Mouse (Mus musculus) frontal cortex, postnatal 25 days (tissue): ENCODE results near the gene Prpsap1.
"Not testable (repeated sequence)": the region's sequence is repeated elsewhere in the genome, so short reads cannot be mapped to it uniquely, and the experiment has no call there.

Experiments used
- DNase-seq, 2 experiments: peaks; one replicate each; pipeline ENCODE4 v3.0.0; 2022; ENCODE audit warnings: low spot score in 2 of 2

The Prpsap1 gene

GRCm38 (mm10) chr11:116515330-116516020 is 21.5 kb upstream of the Prpsap1 start:
- no peak for DNase-seq

DNA sequence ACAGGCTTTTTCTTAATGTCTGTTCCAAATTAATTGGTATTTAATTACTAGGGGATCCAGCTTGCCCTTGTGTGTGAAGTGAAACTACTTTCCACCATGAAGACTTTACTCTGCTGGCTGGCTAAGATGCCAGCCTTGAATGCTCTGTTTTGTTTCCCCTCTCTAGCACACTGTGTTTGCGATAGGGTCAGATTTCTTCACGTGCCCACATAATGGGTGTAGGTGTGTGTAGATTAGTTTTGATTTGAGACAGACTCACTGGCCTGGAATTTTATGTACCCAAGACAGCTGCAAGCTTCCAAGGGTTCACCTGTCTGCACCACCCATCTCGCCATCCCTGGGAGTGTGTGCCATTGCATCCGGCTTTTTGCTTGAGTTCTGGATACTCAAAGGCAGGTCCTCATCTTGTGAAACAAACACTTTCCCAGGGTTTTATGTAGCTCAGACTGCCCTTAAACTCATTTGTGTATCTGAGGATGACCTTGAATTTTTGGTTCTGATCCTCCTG is 19.6 kb upstream of the Prpsap1 start:
- DNase-seq, result no peak

- DNase-seq, result no peak
Measured at GRCm38 (mm10) chr11:116512987-116513386, 19.0 kb upstream of the Prpsap1 start.

DNA sequence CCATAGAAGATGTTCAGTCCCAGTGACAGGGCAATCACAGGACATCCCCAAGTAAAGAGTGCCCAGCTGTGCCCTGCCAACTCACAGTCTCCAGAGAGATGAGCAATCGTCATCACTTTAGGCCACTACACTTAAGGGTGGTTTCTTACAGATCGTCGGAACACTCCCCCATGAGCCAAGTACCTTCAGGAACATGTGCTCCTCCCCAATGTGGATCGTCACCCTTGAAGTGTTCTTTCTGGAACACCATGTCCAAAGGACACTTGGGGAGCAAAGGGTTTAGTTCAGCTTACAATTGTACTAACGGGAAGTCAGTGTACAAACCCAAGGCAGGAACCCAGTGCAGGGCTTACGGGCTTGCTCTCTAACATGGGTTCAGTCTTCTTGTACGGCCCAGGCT is 18.2 kb upstream of the Prpsap1 start:
- no peak for DNase-seq

DNA sequence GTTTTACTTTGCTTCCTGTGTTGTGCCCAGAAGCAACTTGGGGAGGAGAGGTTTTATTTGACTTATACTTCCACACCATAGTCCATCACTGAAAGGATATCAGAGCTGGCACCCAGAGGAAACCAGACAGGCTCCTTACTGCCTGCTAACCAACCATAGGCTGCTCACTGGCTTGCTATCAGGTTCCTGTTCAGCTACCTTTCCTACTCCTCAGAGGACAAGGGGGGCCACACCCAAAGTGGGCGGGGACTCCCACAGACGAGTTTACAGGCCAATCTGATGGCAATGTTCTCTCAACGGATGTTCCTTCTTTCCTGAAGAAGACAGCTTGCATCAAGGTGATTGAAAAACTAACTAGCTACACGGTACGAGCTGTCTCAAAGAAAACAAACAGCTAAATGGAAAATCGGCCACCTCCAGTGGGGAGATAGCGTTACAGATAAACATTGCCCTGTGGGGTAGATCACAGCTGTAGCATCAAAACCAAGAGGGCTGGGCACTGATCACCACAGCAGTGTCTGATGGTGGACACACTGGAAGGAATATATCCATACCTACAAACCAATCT is 17.4 kb upstream of the Prpsap1 start:
- DNase-seq, result no peak

- no peak for DNase-seq
Measured at GRCm38 (mm10) chr11:116508689-116509088, 14.7 kb upstream of the Prpsap1 start.

DNA sequence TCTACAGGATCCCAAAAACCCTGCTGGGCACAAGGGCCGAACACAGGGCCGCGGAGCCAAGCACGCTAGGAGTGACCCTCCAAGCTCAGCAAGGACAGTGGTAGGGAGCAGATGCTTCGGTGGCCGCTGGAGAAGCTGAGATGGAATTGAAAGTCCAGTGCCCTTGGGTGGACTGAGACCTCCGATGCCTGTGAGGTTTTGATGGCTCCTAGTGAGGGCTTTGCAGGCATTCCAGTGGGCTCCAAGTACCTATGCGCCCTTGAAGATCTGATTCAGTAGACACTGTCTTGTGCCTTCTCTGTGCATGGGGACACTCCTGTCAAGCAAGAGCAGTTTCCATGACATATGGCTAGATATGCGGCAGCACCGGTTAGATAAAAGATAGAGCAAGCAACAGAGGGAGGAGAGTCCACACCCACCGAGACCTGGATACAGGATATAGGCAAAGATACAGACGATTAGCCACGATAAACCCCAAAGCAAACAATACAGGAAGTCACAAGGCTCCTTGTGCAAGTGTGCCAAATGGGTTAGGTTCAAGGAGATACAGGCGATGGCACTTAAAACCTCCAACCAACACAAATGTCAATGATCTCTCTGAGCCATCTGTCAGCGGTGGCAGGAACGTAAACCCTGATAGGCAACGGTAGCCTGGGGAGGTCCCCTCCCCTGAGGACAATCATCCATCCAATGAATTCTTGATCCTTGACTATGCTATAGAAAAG is 12.3 kb upstream of the Prpsap1 start:
- no peak for DNase-seq

DNA sequence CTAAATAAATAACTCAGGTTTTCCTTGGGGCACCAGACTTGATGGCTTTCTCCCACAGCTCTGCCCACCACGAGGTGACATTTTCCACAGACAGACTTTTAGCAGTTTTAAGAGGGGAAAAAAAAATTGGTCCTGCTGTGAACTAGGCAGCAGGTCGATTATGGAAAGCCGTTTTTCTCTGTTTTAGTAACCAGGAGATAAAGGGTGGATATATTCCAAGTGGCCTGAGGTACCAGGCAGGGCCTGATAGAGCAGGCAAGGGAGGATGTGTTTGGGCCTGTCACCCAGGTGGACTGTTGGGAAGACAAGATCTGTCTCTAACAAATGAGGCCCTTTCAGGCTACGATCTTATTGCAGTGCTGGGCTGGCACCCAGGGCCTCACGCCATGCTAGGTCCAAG is 11.6 kb upstream of the Prpsap1 start:
- DNase-seq, result no peak

DNA sequence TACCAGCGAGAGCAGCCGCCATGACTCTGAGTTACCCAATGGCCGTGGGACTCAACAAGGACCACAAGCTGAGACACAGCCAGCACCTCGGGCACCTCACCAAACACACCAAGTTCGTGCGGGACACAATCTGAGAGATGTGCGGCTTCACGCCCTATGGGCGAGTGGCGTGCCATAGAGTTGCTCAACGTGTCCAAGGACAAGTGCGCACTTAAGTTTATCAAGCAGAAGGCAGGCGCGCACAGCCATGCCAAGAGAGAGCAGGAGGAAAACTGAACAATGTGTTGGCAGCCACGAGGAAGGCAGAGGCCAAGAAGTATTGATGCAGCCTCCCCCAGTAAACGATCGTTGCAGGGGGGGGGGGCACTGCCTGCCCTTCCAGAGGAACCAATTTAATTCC is 10.5 kb upstream of the Prpsap1 start:
- no peak for DNase-seq

DNA sequence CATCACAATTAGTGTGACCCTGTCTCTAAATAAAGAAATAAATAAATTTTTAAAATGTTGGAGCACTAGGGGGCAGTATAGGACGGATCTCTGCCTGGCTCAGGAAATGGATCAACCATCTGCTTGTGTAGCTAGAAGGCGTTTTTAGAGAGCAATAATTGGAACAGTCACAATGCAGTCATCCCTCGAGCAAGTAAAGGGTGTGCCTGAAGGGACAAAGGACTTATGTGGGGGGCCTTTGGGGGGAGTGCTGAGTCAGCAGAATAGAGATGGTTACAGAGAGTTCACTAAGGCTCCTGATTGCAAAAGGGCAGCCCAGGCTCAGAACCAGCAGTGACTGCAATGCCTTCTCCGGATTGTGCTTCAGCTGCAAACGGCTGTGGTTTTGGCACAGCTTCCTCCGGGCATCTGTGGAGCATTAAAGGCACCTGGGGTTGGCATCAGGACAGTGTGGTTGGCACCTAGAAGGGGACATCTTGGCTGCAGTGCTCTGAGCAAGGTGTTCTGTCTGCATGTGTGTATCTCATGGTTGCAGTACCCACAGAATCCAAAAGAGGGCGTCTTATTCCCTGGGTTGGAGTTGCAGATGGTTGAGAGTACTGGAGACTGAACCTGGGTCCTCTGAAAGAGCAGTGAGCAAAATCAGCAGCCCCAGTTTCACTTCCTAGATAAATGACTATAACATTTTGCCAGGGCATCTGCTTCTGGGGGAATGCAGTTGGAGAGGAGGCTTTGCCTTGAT is 7.2 kb upstream of the Prpsap1 start:
- DNase-seq, result no peak

DNA sequence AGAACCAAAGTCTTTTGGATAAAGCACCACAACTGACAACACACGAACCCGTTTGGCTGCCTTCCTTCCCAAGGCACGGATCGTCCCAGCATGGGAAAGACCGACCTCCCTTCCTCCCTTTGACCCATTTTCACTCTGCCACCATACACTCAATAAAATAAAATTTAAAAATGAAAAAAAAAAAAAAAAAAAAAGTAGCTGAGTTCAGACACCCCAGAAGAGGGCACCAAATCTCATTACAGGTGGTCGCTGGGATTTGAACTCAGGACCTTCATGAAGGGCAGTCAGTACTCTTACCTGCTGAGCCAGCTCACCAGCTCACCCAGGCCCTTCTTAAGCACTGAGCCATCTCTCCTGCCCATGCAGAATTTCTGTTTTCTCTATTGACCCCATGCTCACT is 5.0 kb upstream of the Prpsap1 start:
- no peak for DNase-seq

DNA sequence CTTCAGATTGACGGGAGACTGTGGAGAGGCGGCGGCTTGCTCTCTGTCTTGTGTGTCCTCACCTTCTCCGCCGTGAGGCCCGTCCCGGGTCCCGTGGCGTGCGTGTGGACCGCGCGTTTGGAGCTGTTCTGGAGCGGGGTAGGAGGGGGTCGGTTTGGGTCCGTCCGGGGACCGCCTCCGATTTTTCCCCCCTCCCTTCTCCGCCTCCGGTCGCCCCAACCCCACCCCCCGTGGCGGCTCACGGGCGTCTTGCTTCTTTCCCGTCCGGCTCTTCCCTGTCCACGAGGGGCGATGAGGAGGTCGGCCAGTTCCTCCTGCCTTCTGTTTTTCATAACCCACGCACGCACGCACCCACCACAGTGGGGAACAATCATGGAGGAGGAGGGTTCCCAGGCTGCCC is 4.6 kb upstream of the Prpsap1 start:
- DNase-seq, result no peak

GRCm38 (mm10) chr11:116497313-116497712 is 3.3 kb upstream of the Prpsap1 start:
- no peak for DNase-seq

- DNase-seq, result peak in 1 of 2 experiments; percentile 50
Measured at GRCm38 (mm10) chr11:116494474-116495174, 622 bp upstream of the Prpsap1 start.

- DNase-seq, result no peak
Measured at GRCm38 (mm10) chr11:116493191-116493590, 811 bp downstream of the Prpsap1 start.

- DNase-seq, result not testable (repeated sequence)
Measured at GRCm38 (mm10) chr11:116492507-116492906, 1.5 kb downstream of the Prpsap1 start.

- DNase-seq, result no peak
Measured at GRCm38 (mm10) chr11:116491338-116491737, 2.7 kb downstream of the Prpsap1 start.

DNA sequence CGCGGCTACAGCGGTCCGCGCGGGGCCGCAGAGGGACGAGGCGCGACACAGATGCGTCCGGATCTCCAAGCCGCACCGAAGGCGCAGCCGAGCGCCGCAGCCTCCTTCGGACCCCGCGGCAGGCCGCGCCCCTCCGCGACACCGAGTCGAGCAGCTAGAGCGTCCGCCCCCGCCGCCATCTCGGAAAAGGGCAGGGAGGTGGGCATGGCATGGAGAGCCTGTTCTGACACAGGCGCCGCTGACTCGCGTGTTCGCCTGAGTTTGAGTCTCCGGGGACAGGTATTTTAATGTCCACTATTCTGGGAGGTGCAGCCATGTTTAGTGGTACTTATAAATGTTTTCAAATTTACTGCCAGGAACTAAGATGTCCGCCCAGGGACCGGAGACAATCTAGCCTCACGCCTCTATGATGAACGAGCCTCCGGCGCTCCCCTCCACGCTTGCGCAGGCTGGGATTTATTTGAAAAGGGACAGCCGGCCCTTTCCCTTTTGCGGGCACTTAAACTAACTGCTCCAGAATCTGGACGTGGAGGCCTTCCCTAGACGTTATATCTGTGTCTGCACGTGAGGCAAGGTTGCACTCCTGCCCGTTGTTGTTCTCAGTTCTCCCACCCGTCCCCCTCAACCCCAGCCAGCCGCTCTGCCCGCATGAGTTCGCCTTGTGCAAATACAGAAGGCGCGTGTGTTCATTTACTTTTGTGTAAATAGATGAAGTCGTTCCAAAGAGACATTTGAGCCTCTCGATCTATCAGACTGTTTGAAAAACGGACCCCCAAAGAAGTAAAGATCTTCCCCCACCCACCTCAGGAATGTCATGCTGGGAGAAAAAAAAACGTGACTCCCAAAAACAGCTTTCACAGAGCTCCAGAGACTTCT is 3.5 kb downstream of the Prpsap1 start:
- peak; percentile 73 to 75 for DNase-seq

DNA sequence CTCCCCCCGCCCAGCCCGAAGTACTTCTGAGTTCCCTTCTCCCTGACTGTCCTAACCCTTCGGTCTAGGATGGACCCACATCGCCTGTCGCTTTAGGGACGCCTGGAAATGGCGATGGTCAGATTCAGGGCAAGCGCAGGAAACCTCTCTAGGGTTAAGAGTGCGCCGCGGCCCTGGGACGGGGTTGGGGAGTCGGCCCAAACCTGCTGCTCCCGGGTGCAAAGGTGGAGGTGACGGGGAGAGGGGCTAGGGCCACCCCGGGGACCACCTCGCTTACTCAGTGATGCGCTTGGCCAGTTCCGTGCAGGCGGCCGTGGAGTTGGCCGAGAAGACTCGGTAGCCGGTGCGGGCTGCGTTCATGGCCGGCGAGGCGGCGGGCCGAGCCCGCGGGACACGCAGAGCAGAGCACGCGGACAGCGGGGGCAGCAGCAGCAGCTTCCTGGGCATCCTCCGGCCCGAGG is 4.2 kb downstream of the Prpsap1 start:
- no peak for DNase-seq

DNA sequence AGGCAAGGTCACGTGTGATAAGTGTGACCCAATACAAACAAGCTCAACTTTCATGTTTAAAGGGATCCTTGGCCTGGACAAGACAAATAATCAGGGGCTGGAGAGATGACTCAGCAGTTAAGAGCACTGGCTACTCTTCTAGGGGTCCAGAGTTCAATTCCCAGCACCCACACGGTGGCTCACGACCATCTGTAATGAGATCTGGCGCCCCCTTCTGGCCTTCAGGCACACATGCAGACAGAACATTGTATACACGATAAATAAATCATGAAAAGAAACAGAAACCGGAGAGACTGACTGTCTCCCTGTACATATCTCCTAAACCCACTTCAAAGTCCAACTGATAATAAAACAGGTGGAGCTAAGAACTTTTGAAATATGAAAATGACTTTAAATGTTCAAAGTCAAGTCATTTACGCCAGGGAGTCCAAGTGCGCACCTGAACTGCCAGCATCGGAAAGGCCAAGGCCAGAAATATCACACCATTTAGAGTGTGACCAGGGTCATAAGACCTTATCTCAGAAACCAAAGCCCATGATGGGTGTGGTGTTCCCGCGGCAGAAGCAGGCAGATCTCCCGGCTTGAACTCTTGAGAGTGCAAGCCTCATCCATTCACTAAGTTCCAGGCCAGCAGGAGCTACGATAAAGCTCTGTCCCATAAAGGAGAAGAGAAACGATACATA is 5.2 kb downstream of the Prpsap1 start:
- no peak for DNase-seq
